Mouse (Mus musculus) gastrocnemius, postnatal 36 days (tissue): ENCODE data around the gene Aqp2. TPM values are rescaled to one million over a fixed set of nuclear protein-coding genes. Genes with fewer than 3 reads are reported as not detected.

ENCODE experiments used
- DNase-seq, 2 experiments: peaks; one replicate each; pipeline ENCODE4 v3.0.0; 2022
- intact Hi-C: fragments of 180-260 bp; cut with DNase I; formaldehyde crosslinking; loops from one replicate; pipeline ENCODE4 v1.15.1; 2025
- total RNA-seq, 2 experiments: library from RNA; stranded (reverse); gene quantifications; 2 replicates each; pipeline ENCODE4 v1.2.3; 2021

The Aqp2 gene
- total RNA-seq, 2 experiments from 2014 or later, result not detected

DNA sequence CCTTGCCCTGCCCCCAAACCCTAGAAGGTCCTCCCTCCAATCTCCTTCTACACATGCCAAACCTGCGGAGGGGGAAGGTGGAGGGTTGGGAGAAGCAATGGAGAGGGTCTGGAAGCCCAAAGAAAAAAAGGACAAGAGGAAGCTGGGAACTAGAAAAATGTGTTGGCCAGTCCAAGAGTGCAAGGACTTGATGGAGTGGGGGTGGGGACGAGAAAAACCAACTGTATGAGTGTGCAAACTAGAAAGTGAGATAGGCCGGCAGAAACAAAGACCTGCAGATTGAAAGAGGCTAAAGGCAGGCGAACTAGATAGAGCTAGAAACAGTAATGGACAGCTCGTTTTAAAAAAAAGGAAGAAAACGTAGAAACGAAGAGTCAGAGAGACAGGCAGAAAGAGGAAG lies 10.8 kb downstream of the Aqp2 start:
- intact Hi-C loops, result loop anchor here (10.0 kb wide), 1 partner anchor 185 kb away; the partner anchor contains the start of gene Cers5
- no peak for DNase-seq

DNA sequence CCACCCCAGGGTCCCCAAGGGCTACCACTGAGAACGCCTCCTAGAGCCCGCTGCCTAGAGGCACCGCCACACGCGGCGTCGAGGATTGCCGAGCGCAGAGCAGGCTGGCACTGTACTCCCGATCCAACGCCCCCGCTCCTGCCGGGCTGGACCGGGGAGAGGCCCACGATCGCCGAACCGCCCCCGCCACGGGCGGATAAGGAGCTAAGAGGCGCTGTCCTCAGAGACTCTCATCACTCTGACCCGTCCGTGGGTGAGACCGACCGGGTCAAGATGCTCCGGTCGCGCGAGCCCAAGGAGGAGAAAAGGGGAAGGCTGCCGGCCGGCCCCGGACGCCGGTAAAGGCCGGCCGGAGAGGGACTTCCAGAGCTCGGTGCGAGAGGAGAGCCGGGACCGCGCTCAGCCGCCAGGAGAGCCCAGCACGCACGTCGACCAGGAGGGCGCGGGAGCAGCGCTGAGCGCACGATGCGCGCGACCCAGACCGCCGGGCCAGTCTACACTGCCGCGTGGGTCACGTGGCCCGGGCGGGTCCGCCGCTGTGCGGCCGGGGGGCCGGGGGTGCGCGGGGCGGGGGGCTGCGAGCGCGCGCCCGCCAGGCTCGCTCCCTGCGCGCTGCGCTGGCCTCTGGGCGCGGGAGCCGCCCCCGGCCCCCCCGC lies 11.7 kb downstream of the Aqp2 start, which contains the start of gene Aqp5:
Gene Aqp5, plus strand, starts transcription at position 354 of the 656 bp plus-strand sequence.
- intact Hi-C loops, result loop anchor here (10.0 kb wide), 1 partner anchor 184 kb away; the partner anchor contains the start of gene Cers5
- DNase-seq, result no peak

DNA sequence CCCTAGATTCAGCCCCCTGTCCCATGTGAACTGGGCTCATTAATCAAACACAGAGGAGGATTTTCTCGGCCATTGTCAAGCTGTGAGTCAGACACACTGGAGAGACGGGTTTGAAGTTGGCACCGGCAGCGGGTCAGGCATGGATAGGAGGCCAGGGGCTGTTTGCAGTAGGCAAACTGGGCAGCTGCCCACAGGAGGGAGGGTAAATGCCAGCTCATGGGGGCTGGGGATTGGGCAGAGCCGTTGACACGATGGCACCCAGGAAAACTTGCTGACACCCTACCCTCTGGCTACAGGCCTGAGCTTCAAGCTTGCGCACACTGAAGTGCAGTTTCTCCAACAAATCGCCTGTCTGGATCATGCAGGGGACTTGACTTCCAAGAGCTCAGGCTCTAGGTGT lies 13.3 kb downstream of the Aqp2 start:
- intact Hi-C loops, result loop anchor here (10.0 kb wide), 1 partner anchor 183 kb away; the partner anchor contains the start of gene Cers5
- no peak for DNase-seq

DNA sequence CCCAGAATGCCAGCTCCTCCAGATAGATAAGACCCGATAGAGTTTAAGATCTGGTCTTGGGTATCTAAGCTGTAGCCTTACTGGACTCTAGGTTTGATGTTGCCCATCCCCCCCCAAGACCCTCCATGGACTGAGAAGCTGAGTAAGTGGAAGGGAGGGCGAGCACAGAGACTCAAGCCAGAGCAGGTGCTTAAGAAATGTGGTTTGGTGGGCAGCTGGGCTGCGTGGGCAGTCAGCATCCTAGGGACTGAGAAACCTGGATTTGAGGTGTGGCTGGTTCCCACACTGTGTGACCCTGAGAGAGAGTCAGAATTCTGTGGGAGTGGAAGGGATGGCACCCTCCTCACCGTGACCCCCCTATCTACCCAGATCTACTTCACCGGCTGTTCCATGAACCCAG lies 14.0 kb downstream of the Aqp2 start:
- DNase-seq, result no peak
- intact Hi-C loops, result loop anchor here (10.0 kb wide), 1 partner anchor 182 kb away; the partner anchor contains the start of gene Cers5

DNA sequence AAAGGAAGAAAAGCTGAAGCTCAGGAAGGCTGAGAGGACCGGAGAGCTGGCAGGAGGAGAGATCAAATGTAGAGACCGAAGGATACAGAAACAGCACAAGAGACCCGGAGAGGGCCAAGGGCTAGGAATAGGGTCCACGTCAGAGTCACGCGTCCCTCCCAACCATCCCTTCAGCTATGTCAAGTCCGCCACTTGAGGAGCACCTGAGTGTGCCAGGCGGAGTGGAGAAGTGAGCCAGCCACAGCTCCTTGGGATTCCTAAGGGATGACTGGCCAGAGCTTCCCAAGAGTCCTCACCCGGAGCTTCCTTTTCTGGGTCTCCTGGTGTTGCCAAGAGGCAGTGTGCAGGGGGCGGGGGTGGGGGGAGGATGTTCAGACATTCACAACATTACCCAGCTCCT lies 16.1 kb downstream of the Aqp2 start:
- intact Hi-C loops, result loop anchor here (10.0 kb wide), 1 partner anchor 180 kb away; the partner anchor contains the start of gene Cers5
- no peak for DNase-seq

DNA sequence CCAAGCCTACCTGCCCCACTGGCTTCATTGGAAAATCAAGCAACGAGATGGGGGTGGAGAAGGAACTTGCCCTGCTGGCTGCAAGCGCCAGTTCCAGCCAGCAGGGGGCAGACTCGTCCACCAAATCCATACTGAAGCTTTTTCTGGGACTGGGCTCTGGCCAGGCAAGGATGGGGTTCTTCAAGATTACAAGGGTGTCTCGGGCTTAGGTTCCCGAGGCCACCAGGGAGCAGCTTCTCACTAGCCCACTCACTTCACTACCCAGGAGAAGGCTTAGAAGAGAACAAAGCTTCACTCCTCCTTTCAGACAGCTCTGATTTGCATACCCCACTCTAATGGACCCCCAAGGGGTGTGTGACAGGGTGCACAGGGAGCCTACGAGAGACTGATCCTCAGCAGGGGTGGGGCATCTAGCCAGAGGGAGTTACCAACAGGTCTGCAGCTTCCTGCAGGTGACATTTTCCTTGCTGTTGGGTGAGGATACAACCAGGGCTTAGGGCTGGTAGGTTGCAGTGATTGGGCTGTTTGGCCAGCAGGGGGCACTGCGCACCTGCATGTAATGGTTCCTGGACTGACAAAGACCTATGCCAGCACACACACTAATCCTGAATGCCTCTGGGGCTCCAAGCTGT lies 17.3 kb downstream of the Aqp2 start:
- intact Hi-C loops, result loop anchor here (1.0 to 10.0 kb wide), 4 partner anchors 73 to 315 kb away; partner anchors contain the start of gene Cers5

DNA sequence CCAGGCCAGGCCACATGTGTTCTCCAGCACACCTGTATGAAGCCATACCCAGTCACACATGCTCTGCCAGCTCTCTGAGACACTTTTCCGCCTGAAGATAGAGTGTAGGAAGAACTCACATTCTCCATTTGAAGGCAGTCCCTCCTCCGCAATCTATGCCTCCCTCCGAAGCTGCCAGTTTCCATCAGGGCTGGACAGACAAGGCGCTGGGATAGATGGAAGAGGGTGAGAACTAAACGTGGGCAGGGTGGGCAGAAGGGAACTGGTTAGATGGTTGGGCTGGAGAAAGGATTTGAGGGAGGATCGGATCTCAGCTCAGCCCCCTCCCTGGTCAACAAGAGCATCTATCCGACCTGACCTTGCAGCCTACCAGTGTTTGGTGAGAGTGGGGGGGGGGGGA lies 18.0 kb downstream of the Aqp2 start:
- no peak for DNase-seq
- intact Hi-C loops, result loop anchor here (1.0 to 10.0 kb wide), 4 partner anchors 72 to 314 kb away; partner anchors contain the start of gene Cers5

More for the DNA sequence above, 17.3 kb downstream of the Aqp2 start:
- DNase-seq, result peak; percentile 75 to 77

DNA sequence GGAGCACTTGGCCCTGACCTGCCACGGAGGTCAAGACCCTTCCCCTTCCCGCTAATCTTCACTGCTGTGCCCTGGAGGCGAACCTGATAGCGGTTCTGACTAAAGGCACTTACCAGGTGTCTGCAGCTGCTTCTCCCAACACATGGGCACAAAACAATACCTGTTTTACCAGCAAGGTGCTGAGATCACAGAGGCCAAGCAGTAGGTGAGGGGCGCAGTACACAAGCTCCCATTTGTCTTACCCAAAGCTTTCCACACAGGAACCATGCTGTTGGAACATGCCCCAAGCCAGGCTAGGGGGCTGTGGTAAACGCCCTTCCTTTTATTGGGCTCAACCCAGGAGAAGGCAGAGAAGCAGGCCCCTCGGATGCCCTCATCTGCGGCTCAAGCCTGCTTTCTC lies 18.7 kb downstream of the Aqp2 start:
- intact Hi-C loops, result loop anchor here (2.0 to 10.0 kb wide), 2 partner anchors 177 to 313 kb away; partner anchors contain the start of gene Cers5
- no peak for DNase-seq

DNA sequence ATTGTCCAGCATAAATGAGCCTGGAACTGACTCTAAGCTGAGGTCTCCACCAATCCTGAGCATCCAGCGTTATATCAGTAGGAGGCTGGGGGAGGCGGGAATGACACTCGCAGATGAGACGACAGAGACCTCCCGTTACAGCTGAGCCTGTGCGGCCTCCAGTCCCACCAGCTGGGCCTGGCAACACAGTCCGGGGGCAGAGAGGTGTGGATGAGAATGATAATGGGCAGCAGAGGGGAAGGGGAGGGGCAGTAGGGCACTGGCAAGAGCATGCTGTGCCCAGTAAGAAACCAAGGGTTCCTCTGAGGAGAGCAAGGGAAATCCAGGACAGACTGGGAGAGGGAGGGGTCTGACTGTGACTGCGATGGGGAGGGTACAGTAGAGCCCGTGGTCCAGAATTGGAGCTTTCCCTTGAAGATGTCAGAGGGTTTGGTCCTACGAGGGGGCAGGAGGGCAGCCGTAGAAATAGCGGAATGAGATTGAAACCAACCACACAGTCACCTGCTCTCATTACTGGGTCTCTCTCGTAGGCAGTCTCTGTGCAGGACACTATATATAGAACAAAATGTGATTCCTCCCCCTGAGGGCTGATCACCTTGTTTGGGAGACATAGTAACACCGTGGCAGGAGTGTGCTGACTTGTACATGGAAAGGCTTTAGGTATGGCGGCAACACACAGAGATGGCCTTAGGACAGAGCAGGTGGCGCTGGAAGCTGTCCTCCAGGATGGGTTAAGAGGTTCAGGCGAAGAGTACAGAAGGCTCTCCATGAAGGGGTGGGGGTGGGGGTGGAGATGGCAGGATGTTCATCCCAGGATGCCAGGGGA lies 20.6 kb downstream of the Aqp2 start:
- DNase-seq, result no peak
- intact Hi-C loops, result loop anchor here (10.0 kb wide), 1 partner anchor 175 kb away; the partner anchor contains the start of gene Cers5

DNA sequence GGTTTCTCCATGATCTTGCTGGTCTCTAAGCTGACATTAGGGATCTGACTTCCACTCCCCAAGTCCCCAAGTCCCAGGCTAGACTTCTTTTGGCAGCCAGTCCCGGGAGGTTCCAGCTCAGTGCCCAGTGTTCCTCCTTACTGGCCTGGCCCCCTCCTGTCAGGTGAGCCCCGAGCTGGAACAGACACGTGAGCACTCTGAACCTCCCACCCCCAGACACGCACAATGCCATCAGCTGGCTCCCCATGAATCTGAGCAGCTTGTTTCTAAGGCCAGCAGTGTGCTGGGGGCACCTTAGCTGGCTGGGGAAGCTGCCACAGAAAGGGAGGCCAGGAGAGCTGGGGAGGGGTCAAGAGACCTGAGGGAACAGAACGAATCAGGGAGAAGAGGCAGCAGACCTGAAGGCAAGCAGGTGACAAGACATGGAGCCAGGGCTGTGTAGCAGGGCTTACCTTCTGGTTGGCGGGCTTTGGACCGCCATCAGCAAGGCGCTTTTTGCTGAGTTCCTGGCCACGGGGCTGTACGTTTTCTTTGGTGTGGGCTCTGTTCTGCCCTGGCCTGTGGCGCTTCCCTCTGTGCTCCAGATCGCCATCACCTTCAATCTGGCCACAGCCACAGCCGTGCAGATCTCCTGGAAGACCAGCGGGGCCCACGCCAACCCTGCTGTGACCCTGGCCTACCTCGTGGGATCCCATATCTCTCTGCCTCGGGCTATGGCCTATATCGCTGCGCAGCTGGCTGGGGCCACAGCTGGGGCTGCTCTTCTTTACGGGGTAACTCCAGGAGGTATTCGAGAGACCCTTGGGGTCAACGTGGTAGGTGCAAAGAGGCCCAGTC lies 22.3 kb downstream of the Aqp2 start, which contains the start of gene Aqp6:
Gene Aqp6, plus strand, starts transcription at position 415 of the 837 bp plus-strand sequence.
- intact Hi-C loops, result no loop called here
- no peak for DNase-seq

DNA sequence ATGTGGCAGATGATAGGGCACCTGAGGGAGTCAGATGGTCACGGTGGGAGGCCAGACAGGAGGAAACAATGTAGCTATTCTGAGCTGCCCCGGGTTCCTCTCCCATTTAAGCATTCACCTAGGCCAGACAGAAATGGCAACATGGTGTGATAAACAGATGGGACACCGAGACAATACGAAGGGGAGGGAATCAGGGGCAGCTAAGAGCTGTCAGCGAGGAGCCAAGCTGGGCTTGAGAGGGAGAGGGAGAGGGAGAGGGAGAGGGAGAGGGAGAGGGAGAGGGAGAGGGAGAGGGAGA lies 22.9 kb downstream of the Aqp2 start:
- DNase-seq, result no peak
- intact Hi-C loops, result no loop called here

DNA sequence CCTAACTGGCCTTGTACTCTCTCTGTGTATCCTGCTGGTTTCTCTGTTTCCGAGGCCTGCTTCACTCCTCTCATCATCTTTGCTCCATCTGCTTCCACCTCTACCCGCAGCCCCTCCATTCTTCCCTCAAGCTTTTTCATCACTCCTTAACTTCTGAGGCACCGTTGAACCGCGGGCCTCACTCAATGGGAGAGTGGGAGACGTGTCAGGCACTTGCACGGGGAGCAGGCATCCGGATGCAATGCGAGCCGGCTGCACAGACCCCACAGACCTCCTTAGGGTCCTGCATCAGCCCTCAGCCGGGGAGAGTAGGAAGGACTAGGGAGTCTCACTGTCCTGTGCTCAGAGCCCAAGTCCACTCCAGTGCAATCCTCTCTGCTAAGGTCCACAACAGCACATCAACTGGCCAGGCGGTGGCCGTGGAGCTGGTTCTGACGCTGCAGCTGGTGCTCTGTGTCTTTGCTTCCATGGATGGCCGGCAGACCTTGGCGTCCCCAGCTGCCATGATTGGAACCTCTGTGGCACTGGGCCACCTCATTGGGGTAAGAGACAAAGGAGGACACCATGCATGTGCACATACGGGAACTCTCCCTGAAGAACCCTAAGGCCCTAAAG lies 23.5 kb downstream of the Aqp2 start:
- intact Hi-C loops, result no loop called here

DNA sequence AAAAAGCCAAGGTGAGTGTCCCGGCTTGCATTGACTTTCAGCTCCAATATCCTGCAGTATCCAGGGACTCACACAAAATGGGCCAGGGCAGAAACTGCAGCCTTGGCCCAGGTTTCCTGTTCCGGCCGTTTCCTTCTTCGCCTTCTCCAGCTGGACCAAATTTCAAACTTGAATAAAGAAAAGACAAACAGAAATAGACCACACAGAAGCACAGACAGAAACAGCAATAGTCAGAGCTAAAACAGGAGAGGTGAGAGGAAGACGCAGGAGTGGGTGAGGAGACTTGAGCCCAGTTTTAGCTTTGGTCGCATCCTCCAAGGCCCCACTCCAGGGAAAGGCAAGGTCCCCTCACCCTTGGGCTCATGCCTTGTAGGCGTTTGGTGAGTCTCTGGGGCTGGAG lies 24.4 kb downstream of the Aqp2 start:
- intact Hi-C loops, result no loop called here
- no peak for DNase-seq

More for the DNA sequence above, 23.5 kb downstream of the Aqp2 start:
- no peak for DNase-seq

DNA sequence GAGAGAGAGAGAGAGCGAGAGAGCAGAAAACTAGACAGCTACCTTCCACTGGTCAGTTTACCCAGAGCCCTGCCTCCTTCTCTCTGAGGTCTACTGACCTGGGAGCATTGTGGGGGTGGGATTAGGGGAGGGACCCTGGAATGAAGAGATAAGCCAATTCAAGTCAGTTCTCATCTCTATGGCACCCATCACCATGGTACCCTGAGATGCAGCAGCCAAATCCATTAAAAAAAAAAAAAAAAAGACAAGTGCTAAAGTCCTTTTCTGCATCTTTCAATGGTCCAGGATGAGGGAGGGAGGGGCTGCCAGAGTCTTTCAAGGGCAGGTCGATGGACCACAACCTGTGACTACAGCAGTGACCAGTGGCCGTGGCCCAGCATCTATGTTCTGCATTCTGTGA lies 26.7 kb downstream of the Aqp2 start:
- no peak for DNase-seq
- intact Hi-C loops, result no loop called here

DNA sequence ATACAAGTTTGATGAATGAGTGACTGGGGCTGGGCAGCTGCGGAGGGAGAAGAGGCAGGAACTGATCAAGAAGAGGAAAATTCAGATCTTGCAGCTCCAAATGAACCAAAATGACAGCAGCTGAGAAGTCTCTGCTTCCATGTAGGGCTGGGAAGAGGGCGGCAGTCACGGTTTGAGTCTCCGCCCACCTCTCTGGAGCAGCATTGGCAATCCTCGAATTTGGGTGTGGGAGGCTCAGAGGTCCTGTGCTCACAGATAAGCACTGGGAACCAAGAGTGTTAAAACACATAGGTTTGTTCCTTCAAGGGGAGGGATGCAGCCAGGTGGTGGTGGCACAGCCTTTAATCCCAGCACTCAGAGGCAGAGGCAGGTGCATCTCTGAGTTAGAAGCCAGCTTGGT lies 27.7 kb downstream of the Aqp2 start:
- intact Hi-C loops, result no loop called here
- no peak for DNase-seq

DNA sequence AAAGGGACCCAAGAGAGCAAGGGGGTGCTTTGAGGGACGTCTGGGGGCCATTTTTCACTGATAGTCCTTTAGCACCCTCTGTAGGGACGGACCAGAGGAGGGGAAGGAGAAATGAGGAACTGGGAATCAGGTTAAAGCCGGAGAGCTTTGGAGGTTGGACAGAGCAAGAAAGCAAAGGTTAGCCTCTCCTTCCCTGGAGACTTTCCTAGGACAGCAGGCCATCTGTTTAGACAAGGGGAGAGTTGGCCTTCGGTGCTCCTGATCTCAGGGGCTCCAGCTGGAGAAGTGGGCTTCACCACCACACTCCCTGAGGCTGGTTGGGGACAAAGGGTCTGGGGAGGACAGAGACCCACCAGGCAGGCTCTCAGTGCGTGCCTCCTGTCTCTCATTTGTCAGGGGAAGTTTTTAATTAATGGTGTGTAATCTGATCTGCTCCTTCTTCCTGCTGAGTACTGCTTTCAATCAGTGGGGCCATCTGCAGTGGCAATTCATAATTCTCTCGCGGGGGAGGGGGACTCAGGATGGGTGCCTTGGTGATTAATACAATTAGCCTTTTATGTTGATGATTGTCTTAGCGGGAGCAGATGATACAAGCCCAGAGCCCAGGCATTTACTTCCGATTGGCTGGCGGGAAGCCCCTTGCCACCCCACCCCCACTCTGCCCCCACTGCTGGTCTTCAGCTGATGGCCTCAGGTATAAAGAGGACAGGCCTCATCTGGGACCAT lies 28.7 kb downstream of the Aqp2 start:
- DNase-seq, result no peak
- intact Hi-C loops, result no loop called here

DNA sequence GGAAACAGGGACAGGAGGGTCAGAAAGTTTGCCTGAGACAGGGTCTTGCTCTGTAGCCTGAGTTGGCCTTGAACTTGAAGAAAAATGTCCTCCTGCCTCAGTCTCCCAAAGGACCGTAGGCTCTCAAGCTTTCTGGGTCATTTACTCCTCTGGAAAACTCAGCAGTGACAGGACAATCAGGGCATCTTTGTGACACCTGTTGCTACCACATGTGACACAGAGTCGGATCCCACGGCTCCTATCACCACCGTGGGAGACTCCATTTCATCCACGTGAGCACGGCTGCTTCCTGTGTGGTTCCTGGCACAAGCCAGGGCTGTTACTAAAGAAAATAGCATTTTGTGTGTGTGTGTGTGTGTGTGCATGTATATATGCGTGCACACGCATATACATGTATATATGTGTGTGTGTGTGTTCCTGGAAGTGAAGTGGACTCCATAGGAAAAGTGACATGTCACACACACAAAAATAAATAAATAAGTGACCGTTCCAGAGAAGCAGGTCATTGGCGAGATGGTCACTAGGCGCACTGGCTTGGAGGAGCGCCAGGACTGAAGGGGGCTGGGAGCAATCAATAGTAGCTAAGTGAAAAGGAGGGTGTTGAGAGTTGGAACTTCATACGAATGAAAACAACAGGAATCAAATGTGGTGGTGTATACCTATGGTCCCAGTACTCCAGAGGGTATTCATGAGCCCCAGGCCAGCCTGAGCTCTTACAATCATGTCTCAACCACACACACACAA lies 29.7 kb downstream of the Aqp2 start:
- intact Hi-C loops, result no loop called here

DNA sequence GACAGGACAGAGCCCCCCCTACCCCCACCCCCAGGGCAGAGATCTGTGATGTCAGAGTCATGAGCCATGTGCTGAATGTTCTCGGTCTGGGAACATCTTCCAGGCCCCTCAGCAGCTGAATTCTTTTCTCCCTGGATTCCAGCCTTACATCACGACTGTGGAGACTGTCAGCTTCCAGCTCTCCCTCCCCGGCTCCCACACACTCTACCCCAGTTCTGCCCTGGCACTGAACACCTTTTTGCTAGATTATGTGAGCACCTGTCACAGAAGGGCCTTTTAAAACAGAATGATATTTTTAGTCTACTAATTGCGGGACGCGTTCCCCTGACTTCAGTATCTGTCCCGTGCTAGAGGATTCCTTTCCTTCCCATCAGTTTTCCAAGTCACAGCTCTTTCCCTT lies 32.7 kb downstream of the Aqp2 start:
- no peak for DNase-seq
- intact Hi-C loops, result no loop called here

More for the DNA sequence above, 29.7 kb downstream of the Aqp2 start:
- no peak for DNase-seq
